Mouse (Mus musculus): ENCODE data around the gene Npr2.
"Not testable (repeated sequence)": the region's sequence is repeated elsewhere in the genome, so short reads cannot be mapped to it uniquely, and the experiment has no call there.

Npr2 gene

DNA sequence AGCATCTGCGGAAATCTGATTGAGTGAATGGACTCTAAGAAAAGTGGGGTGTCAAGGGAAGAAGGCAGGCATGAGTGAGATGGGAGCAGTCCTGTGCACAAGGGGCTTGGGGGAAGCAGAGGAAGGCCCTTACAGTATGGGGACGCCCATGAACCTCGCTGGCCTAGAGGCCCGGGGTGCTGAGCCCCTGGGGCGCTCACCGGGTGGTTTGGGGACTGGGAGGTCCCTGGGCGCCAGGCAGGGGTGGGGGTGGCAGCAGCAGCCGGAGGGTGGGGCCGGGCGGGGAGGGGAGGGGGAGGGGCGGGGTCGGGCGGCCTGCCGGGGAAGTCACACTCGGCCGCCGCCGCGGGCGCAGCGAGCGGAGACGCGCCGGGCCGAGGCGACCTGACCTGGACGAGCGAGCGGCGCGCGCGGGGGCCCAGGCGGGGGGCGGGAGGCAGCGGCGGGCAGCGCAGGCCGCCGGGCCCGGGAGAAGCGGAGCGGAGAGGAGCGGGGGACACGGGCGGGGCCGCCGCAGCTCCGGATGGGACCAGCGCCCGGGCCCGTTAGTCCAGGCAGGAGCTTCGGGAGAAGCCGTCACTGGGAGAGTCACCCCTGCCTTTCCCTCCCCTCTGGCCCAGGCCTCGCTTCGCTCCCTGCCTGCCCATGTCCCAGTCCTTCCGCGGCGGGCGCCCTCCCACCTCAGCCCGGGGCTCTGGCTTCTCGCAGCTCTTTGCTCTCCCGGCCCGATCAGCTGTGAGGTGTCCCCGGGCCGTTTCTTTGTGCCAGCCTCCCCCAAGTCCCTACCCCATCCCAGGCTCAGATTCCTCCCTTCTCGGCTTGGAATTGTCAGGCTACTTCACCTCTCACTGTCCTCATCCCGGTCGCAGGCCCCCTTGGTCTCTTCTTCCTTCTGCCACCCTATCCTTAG is at the start of gene Npr2:
Npr2 (plus strand) TSS at position 890 of the 910 bp plus-strand sequence.
- DNase-seq (ENCODE audit: extremely low spot score, low read depth, low spot score), result no peak

GRCm38 (mm10) chr4:43582241-43582640 is 49.5 kb upstream of the Npr2 start:
- no peak for DNase-seq (ENCODE audit: extremely low spot score, low read depth, low spot score)

DNA sequence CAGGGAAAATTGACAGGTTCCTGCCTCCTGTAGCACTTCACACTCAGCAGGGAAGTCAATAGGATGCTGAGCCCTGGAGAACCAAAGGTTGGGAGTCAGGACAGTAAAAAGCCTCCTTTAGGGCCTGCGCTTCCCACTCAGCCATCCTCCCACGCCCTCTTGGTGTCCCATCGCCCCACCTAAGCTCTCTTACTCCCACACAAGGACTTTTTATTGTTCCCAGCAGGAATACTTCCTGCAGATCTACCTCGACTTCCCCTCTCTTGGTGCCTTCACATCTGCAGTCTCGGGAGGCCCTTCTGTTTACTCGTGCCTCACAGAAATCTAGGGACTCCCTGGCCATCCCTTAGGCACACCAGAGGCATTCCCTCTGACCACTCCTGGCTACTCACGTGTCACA is 48.3 kb upstream of the Npr2 start:
- DNase-seq (ENCODE audit: extremely low spot score, low read depth, low spot score), result no peak

GRCm38 (mm10) chr4:43584444-43585416 is 47.0 kb upstream of the Npr2 start, which contains the start of gene Msmp:
Gene Msmp (minus strand): TSS chr4:43584494.
- no peak for DNase-seq (ENCODE audit: extremely low spot score, low read depth, low spot score)

GRCm38 (mm10) chr4:43585682-43586081 is 46.1 kb upstream of the Npr2 start:
- no peak for DNase-seq (ENCODE audit: extremely low spot score, low read depth, low spot score)

DNA sequence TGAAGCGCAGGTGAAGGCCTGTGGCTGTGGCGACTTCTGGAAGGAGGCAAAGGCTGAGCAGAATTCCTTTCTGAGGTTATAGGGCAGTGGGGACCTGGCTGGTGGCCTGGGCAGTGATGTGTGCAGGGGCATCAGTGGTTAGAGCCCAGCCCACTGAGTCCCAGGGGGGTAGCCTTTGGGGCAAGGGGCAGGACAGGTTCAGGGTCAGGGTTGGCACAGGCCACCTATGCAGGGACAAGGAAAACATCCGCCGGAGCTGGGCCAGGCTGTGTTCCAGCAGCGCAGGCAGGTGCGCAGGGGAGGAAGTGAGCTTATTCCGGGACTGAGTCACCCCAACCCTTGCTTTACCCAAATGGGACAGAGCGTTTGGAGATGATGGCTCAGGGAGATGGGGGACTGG is 45.3 kb upstream of the Npr2 start:
- no peak for DNase-seq (ENCODE audit: extremely low spot score, low read depth, low spot score)

GRCm38 (mm10) chr4:43587681-43588080 is 44.1 kb upstream of the Npr2 start:
- DNase-seq (ENCODE audit: extremely low spot score, low read depth, low spot score), result no peak

DNA sequence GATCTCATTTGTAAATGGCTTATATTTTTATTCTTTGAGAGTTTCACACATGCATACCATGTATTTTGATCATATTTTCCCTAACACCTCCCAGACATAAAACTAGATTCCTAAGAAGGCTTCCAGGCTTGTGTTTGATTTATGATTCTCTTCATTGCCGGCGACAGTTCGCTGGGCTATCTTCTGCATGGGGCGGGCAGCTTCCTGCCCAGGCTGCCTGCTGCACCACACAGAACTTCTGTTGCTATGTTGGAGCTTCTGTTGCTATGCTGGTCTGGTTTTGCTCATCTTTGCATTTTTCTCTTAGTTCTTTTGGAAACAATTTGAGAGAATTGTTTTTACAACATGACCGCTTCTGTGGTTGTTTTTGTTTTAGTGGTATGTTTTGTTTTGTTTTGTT is 40.2 kb upstream of the Npr2 start:
- DNase-seq (ENCODE audit: extremely low spot score, low read depth, low spot score), result no peak

GRCm38 (mm10) chr4:43591961-43592360 is 39.8 kb upstream of the Npr2 start:
- no peak for DNase-seq (ENCODE audit: extremely low spot score, low read depth, low spot score)

DNA sequence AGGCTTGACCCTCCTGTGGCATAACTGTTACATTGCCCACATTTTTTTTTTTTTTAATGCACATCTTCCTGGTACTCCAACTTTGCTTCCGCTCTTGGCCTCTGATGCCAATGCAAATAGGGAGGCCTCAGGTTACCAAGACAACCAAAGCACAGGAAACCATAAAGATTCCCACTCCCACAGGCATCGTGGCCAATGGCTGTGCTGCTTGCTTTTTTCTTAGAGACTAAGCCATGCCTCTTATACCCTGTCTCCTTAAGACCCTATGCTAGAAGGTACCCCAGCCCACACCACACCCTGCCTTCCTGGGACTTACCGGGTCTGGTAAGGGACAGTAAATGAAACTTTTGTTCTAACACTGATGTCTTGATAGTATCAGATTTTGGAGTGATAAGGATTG is 38.3 kb upstream of the Npr2 start:
- DNase-seq (ENCODE audit: extremely low spot score, low read depth, low spot score), result no peak

- DNase-seq (ENCODE audit: extremely low spot score, low read depth, low spot score), result not testable (repeated sequence)
Measured at GRCm38 (mm10) chr4:43596597-43596996, 35.1 kb upstream of the Npr2 start.

DNA sequence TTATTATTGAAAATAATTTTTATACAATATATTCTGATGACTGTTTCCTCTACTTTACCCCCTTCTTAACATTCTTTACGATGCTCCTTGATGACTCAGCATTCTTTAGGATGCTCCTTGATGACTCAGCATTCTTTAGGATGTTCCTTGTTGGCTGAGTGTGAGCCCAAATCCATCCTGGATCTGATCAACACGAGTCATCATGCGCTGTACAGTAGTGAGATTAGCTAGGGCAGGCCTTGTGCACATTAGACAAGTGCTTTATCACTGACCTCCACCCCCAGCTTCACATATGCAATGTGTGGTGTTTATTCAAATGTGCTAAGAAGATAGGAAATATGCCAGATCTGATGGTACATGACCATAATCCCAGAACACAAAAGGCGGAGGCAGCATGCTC is 33.5 kb upstream of the Npr2 start:
- DNase-seq (ENCODE audit: extremely low spot score, low read depth, low spot score), result no peak

GRCm38 (mm10) chr4:43598650-43599380 is 32.9 kb upstream of the Npr2 start:
- DNase-seq (ENCODE audit: extremely low spot score, low read depth, low spot score), result no peak

GRCm38 (mm10) chr4:43600195-43600934 is 31.4 kb upstream of the Npr2 start:
- DNase-seq (ENCODE audit: extremely low spot score, low read depth, low spot score), result no peak

- no peak for DNase-seq (ENCODE audit: extremely low spot score, low read depth, low spot score)
Measured at GRCm38 (mm10) chr4:43604099-43604498, 27.6 kb upstream of the Npr2 start.

DNA sequence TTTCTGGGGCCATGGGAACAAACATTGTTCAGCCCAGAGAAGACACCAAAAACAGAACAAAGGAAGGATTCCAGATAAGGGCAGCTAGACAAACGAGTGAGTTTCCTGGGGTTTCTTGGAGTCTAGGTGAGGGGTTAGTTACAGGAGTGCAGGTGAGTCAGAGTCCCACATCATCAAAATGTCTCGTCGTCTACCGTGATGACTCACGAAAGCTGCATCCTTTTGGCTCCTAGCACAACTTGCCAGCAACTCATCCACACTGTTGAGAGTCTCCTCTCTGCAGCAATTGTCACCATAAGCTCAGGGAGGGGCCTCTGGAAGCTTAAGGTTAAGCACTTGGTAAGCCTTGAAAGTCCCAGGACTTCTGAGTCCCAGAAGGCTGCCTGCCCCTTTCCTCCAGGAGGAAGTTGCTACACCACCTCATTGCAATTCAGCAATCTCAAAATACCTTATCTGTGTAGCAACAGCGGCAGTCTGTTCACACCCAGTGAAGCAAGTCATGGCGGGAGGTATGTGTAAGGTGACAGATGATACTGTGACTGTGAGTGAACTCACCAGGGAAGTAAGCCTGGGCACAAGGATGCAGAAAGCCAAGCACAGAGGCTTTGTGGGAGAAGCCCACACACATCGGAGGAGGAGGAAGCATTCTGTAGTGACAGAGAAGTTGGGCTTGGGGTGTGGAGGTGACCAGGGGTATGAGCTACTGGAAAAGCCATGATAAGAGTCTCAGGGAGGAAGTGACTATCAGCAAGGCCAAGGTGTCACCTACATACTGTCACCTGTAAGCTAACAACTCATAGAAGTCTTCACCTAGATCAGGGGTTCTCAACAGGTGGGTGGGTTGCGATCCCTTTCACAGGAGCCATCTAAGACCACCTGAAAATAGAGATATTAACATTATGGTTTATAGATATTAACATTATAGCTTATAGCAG is 26.7 kb upstream of the Npr2 start:
- DNase-seq (ENCODE audit: extremely low spot score, low read depth, low spot score), result no peak

- DNase-seq (ENCODE audit: extremely low spot score, low read depth, low spot score), result no peak
Measured at GRCm38 (mm10) chr4:43612534-43612933, 19.2 kb upstream of the Npr2 start.

GRCm38 (mm10) chr4:43613060-43613730 is 18.5 kb upstream of the Npr2 start:
- no peak for DNase-seq (ENCODE audit: extremely low spot score, low read depth, low spot score)
